In the genomic region with DNA sequence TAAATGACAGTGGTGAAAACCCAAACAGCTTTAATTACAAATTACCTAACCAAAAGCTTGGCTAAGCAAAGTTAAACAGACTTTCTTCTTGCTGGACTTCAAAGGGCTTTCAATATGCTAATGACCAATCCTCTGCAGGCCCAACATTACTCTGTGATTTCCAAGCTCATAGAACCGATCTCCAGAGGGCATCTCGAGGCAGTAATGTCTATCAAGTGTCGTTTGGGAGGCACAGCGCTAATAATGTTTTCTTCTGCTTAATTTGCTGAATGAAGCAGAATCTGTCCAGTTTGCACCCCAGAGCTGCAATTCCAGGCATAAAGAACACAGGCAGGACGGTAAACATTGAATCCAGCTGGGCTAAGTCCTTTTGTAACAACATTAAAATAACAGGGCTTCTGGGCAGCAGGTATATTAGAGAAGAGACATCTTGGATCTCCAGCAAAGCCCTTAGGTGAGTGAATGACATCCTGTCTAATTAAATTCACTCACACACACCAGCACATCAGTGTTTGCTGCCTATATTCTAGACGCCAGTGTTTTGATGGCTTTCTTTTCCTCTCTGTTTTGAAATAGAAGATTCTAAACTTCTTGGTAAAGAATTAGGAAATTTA, we compare ENCODE assay signal across 20 mouse cellular contexts. TPM values are rescaled to one million over a fixed set of nuclear protein-coding genes. Genes with fewer than 3 reads are reported as not detected.
"Had no signal": no experiment of that assay in that cellular context is flagged by ENCODE, and none has a peak within 500 bp of the region (broad histone marks: within the 10 kb centered on the region; RNA-seq: fewer than 3 reads in every experiment).

No protein-coding gene starts in this region.

- H3K27me3 ChIP-seq: kidney, embryonic 15.5 days; limb, embryonic 12.5 days; liver, embryonic 13.5 days; lung, embryonic 15.5 days; megakaryocyte, embryonic 14.5 days; neural tube, embryonic 12.5 days had no signal

- ATAC-seq: liver, postnatal 0 days had no signal

- H3K4me3 ChIP-seq: kidney, embryonic 15.5 days; limb, embryonic 12.5 days; liver, embryonic 13.5 days; lung, embryonic 15.5 days; megakaryocyte, embryonic 14.5 days; myocyte; neural tube, embryonic 12.5 days had no signal

- H3K9ac ChIP-seq: kidney, embryonic 15.5 days; limb, embryonic 12.5 days; liver, embryonic 13.5 days; liver, postnatal 0 days; lung, embryonic 15.5 days; neural tube, embryonic 12.5 days had no signal

- H3K4me1 ChIP-seq: limb, embryonic 12.5 days; neural tube, embryonic 12.5 days had no signal

- H3K9me3 ChIP-seq: kidney, embryonic 15.5 days; limb, embryonic 12.5 days; liver, embryonic 13.5 days; lung, embryonic 15.5 days; megakaryocyte, embryonic 14.5 days; neural tube, embryonic 12.5 days had no signal

- H3K27ac ChIP-seq: kidney, embryonic 15.5 days; limb, embryonic 12.5 days; liver, embryonic 13.5 days; lung, embryonic 15.5 days; macrophage; neural tube, embryonic 12.5 days had no signal

- H3K36me3 ChIP-seq: kidney, embryonic 15.5 days; limb, embryonic 12.5 days; liver, embryonic 13.5 days; lung, embryonic 15.5 days; neural tube, embryonic 12.5 days had no signal

- DNase-seq: kidney, adult 11 months; kidney, postnatal 25 days; liver; liver, embryonic 13.5 days; liver, postnatal 0 days; lung, postnatal 14 days; right cerebral cortex, adult 18-20 months; right cerebral cortex, postnatal 25 days; thymus, postnatal 4 days had no signal

- H3K4me2 ChIP-seq: kidney, embryonic 15.5 days; limb, embryonic 12.5 days; liver, embryonic 13.5 days; lung, embryonic 15.5 days; neural tube, embryonic 12.5 days had no signal

RNA-seq across cellular contexts. Expression of gene Agr2, which starts 15.0 kb away (rescaled TPM):
- total RNA-seq: layer of hippocampus, adult 18-20 months; layer of hippocampus, postnatal 10 days; left cerebral cortex, postnatal 36 days had no signal
- polyA plus RNA-seq: limb, embryonic 12.5 days; liver, postnatal 0 days; macrophage; myocyte; neural tube, embryonic 12.5 days had no signal

RNA-seq across cellular contexts. Expression of gene Agr3, which starts 52.3 kb away (rescaled TPM):
- total RNA-seq: layer of hippocampus, adult 18-20 months; layer of hippocampus, postnatal 10 days; left cerebral cortex, postnatal 36 days had no signal
- polyA plus RNA-seq: intestine, embryonic 14.5 days; kidney, embryonic 15.5 days; limb, embryonic 12.5 days; liver, embryonic 13.5 days; liver, postnatal 0 days; macrophage; myocyte; neural tube, embryonic 12.5 days had no signal
